In genomic region chr6:94592710-94593109, GRCm38 (mm10) we compare ENCODE assay signal across 10 mouse cellular contexts.
A peak's percentile ranks its signal among the peaks of the same experiment; 100 is the strongest.
DNase-seq lines count a peak whose midpoint lies in the region; ATAC-seq lines count a peak whose summit lies in the region.
"Had no signal": no experiment of that assay in that cellular context is flagged by ENCODE, and none has a peak within 500 bp of the region (broad histone marks: within the 10 kb centered on the region; RNA-seq: fewer than 3 reads in every experiment).

No protein-coding gene starts in this region.

- no peaks in the 10 kb centered on the region for H3K9me3 ChIP-seq in heart, embryonic 13.5 days
- H3K9me3 ChIP-seq in intestine, embryonic 16.5 days (ENCODE audit: control insufficient read depth, low read length) = no peaks in the 10 kb centered on the region

- peak overlapping the region; percentile 64 for H3K4me2 ChIP-seq in heart, embryonic 13.5 days
- H3K4me2 ChIP-seq in intestine, embryonic 16.5 days (ENCODE audit: low read depth, low read length) = no peak overlapping the region

- H3K27ac ChIP-seq in heart, embryonic 13.5 days (replicated peaks) = peak overlapping the region; percentile 86
- H3K27ac ChIP-seq in intestine, embryonic 16.5 days (ENCODE audit: low read length) = no peak overlapping the region

- peaks cover 65% of the 10 kb centered on the region for H3K4me1 ChIP-seq in heart, embryonic 13.5 days
- H3K4me1 ChIP-seq in intestine, embryonic 16.5 days (ENCODE audit: control insufficient read depth, insufficient read depth, low read length) = peaks cover 16% of the 10 kb centered on the region; the same call in 1 of the 2 replicates
- H3K4me1 ChIP-seq: megakaryocyte, embryonic 14.5 days had no signal

- peak overlapping the region; percentile 65 for H3K9ac ChIP-seq in heart, embryonic 13.5 days
- H3K9ac ChIP-seq in intestine, embryonic 16.5 days (ENCODE audit: low read depth, low read length) = no peak overlapping the region

- 8% methylated on average over 4 of the region's 4 CpGs for WGBS in heart, embryonic 13.5 days
- 15% methylated on average over 4 of the region's 4 CpGs for WGBS in intestine, embryonic 16.5 days

- H3K4me3 ChIP-seq in heart, embryonic 13.5 days = peak overlapping the region; percentile 38
- H3K4me3 ChIP-seq in intestine, embryonic 16.5 days (ENCODE audit: low read length) = no peak overlapping the region
- H3K4me3 ChIP-seq: megakaryocyte, embryonic 14.5 days had no signal

- no peaks in the 10 kb centered on the region for H3K27me3 ChIP-seq in heart, embryonic 13.5 days (replicated peaks)
- H3K27me3 ChIP-seq in intestine, embryonic 16.5 days (replicated peaks; ENCODE audit: control insufficient read depth, insufficient read depth, low read length) = no peaks in the 10 kb centered on the region
- H3K27me3 ChIP-seq: megakaryocyte, embryonic 14.5 days had no signal

- intact Hi-C loops in heart, postnatal 14 days (cut with DNase I) = no loop called here

- no peaks in the 10 kb centered on the region for H3K36me3 ChIP-seq in heart, embryonic 13.5 days
- H3K36me3 ChIP-seq in intestine, embryonic 16.5 days (ENCODE audit: control insufficient read depth, insufficient read depth, low read length) = no peaks in the 10 kb centered on the region

- no peak for ATAC-seq in heart, embryonic 13.5 days (ENCODE audit: extremely low read depth, insufficient number of reproducible peaks, low FRiP score, low TSS enrichment)
- peak; percentile 80 for ATAC-seq in intestine, embryonic 16.5 days

- DNase-seq in heart, postnatal 14 days = no peak
- peak; percentile 34 for DNase-seq in testis, postnatal 10 days (ENCODE audit: low spot score)
- no peak for DNase-seq in testis, postnatal 14 days (ENCODE audit: low spot score)
- DNase-seq in yolk sac, embryonic 10.5 days (ENCODE audit: low spot score) = peak; percentile 40
- DNase-seq in ovary, adult 18-20 months (ENCODE audit: low spot score) = no peak
- no peak for DNase-seq in frontal cortex, postnatal 36 days (ENCODE audit: low spot score in 2 of 2)
- DNase-seq: thymus, adult 18-20 months had no signal

Comparison
In these comparisons a context has a peak if more than half of its experiments do, and no peak if none do; other contexts are left out.
1. DNase-seq: peak in testis, postnatal 10 days (single experiment) and yolk sac, embryonic 10.5 days (single experiment); none in heart, postnatal 14 days (0 of 2), testis, postnatal 14 days (single experiment), ovary, adult 18-20 months (single experiment) and frontal cortex, postnatal 36 days (0 of 2).